Mouse (Mus musculus) hindbrain, embryonic 15.5 days (tissue): Measurements from ENCODE around the gene Nlk. TPM values are rescaled to one million over a fixed set of nuclear protein-coding genes. Genes with fewer than 3 reads are reported as not detected.

Experiments
- ATAC-seq: fragments of 200-750 bp; cut with Nextera tagmentation; 2 replicates; pipeline ENCODE4 v1.8.0; 2017; ENCODE audit warnings: low read depth, moderate number of reproducible peaks, moderate TSS enrichment; ENCODE audit not compliant: low FRiP score
- H3K27ac ChIP-seq: fragments of 300-500 bp; sonication (generic); replicated peaks from 2 replicates; pipeline ENCODE4 v1.5.1; 2015; ENCODE audit warnings: mild to moderate bottlenecking, inconsistent platforms
- H3K27me3 ChIP-seq: fragments of 300-500 bp; sonication (generic); 2 replicates; pipeline ENCODE4 v1.6.1; 2015; ENCODE audit warnings: control low read depth, inconsistent platforms
- H3K36me3 ChIP-seq: fragments of 300-500 bp; sonication (generic); 2 replicates; pipeline ENCODE4 v1.6.1; 2015; ENCODE audit warnings: control low read depth, inconsistent platforms
- H3K4me1 ChIP-seq: fragments of 300-500 bp; sonication (generic); replicated peaks from 2 replicates; pipeline ENCODE4 v1.6.1; 2015; ENCODE audit warnings: control low read depth, inconsistent platforms
- H3K4me2 ChIP-seq: fragments of 300-500 bp; sonication (generic); 2 replicates; pipeline ENCODE4 v1.6.1; 2015; ENCODE audit warnings: moderate library complexity, mild to moderate bottlenecking, inconsistent platforms
- H3K4me3 ChIP-seq: fragments of 300-500 bp; sonication (generic); 2 replicates; pipeline ENCODE4 v1.5.1; 2015; ENCODE audit warnings: mild to moderate bottlenecking, inconsistent platforms
- H3K9ac ChIP-seq: fragments of 300-500 bp; sonication (generic); 2 replicates; pipeline ENCODE4 v1.6.1; 2015; ENCODE audit warnings: inconsistent platforms
- H3K9me3 ChIP-seq: fragments of 300-500 bp; sonication (generic); 2 replicates; pipeline ENCODE4 v1.6.1; 2016; ENCODE audit warnings: control low read depth, inconsistent platforms
- WGBS: fragments of 180-500 bp; shearing (Covaris S2); methylation state at CpG from one replicate; pipeline ENCODE4 v1.1.7; 2015; 5-methylcytosine and 5-hydroxymethylcytosine counted together
- polyA plus RNA-seq: library from polyadenylated mRNA; unstranded; fragments of >200 nt; fragmentation: Nextera tagmentation; extraction: Ambion mirVana; gene quantifications from 2 replicates; pipeline ENCODE4 v1.2.1, GENCODE M21; 2015

Nlk gene
- polyA plus RNA-seq, 1 experiment from 2014 or later, result 22.4 TPM

DNA sequence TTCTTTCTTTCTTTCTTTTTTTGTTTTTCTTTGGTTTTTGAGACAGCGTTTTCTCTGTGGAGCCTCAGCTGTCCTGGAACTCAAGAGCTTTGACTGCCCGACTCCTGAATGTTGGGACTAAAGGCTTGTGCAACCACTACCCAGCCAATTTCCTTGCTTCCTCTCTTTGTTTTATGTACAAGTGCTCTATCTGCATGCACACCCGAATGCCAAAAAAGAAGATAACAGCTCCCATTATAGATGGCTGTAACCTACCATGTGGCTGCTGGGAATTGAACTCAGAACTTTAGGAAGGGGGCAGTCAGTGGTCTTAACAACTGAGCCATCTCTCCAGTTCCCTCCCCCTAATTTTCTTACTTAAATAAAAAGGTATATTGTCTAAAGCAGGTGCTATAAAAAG, 77.0 kb downstream of the Nlk start:
- ATAC-seq, result no peak
- WGBS, result 92% methylated on average over 3 of the region's 3 CpGs
- no peak overlapping the region for H3K4me3 ChIP-seq
- no peaks in the 10 kb centered on the region for H3K27me3 ChIP-seq
- H3K36me3 ChIP-seq, result 0 out of 2 replicates have a peak, but pooled peaks cover 3% of the 10 kb centered on the region
- H3K9me3 ChIP-seq, result no peaks in the 10 kb centered on the region
- H3K4me2 ChIP-seq, result no peak overlapping the region
- H3K27ac ChIP-seq, result no peak overlapping the region
- H3K9ac ChIP-seq, result no peak overlapping the region
- no peaks in the 10 kb centered on the region for H3K4me1 ChIP-seq

DNA sequence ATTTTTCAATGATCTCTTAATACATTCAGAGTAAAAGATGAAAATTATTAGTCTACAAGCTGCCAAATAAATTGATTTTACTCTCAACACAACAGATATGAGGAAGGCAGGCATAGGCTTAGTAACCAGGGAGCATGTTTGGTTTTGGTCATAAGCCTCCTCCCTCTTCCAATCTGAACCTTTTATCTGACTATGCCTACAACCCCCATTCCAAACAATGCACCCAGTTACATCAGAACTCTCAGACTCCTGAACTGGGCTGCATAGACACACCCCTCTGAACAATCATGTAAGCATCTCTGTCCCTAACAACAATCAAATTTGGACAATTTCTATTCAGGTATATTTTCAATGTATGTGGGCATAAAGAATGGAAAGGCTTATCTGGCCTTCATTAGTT, 85.9 kb downstream of the Nlk start:
- H3K27me3 ChIP-seq, result no peaks in the 10 kb centered on the region
- H3K27ac ChIP-seq, result no peak overlapping the region

DNA sequence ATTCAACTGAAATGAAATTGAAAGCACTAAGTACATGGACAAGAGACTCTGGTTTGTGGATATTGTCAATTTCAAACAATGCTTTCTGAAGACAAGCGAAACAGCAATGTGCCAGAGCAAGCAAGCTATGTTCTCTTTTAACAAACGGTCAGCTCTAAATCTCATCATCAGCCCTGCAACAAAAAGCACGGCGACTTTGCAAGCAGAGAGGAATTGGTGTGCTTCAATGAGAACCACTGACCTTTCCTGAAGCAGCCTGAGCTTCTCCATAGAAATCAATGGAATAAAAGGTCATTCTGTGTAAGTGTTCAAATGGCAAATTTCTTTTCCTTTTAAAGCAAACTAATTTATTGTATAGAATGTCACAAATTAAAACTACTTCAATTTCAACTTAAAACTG, 87.5 kb downstream of the Nlk start:
- Histone ChIP-seq H3K27ac (no peak overlapping the region), H3K27me3 (no peaks in the 10 kb centered on the region), H3K4me2 (no peak overlapping the region), H3K4me1 (no peaks in the 10 kb centered on the region), H3K9me3 (no peaks in the 10 kb centered on the region), H3K9ac (no peak overlapping the region), H3K36me3 (no peaks in the 10 kb centered on the region), H3K4me3 (no peak overlapping the region)
- no peak for ATAC-seq
- 77% methylated on average over 4 of the region's 4 CpGs for WGBS

More for the DNA sequence above, 85.9 kb downstream of the Nlk start:
- no peak for ATAC-seq
- Histone ChIP-seq H3K36me3 (no peaks in the 10 kb centered on the region), H3K9me3 (no peaks in the 10 kb centered on the region), H3K4me2 (no peak overlapping the region), H3K9ac (no peak overlapping the region), H3K4me3 (no peak overlapping the region), H3K4me1 (no peaks in the 10 kb centered on the region)

DNA sequence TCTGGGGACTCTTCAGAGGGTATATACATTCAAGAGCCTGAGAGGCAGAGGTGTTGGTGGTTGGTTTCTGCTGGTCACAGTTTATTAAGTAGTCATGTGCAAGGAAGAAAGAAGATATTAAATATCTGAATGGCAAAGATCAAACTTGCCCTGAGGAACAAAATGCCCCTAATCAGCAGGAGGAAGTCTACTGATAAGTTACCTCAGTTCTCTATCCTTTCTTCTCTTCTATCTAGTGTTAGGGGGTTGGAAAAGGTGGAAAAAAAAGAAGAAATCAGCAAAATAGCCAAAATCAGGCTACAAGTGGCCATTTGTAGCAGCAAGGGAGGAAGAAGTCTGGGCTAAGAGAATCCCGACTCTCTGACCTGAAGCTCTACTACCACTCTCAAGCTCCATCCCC, 92.3 kb downstream of the Nlk start:
- 90% methylated on average over 1 of the region's 1 CpGs for WGBS
- no peak overlapping the region for H3K27ac ChIP-seq
- no peak overlapping the region for H3K4me2 ChIP-seq
- no peak for ATAC-seq
- H3K9ac ChIP-seq, result no peak overlapping the region
- no peaks in the 10 kb centered on the region for H3K36me3 ChIP-seq
- peaks cover 3% of the 10 kb centered on the region; the same call in 1 of the 2 replicates for H3K4me1 ChIP-seq
- H3K27me3 ChIP-seq, result no peaks in the 10 kb centered on the region
- no peak overlapping the region for H3K4me3 ChIP-seq
- no peaks in the 10 kb centered on the region for H3K9me3 ChIP-seq

DNA sequence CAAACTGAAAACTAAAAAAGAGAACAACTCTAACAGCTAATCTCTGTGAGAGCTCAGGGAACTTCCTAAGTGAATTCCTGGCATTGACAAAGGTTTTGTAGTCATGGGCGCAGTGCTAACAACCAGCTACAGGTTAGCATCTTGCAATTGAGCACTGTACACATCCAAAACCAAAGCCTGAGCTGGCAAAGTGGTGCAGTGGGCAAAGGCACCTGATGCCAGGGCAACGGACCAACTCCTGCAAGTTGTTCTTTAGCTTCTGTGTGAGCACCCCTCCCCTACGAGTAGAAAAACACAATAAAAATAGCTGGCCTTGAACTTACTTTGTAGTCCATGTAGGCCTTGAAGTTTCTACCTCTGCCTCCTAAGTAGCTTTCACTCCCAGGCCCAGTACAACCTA, 94.4 kb downstream of the Nlk start:
- Histone ChIP-seq H3K27me3 (no peaks in the 10 kb centered on the region), H3K36me3 (no peaks in the 10 kb centered on the region; the same call in 1 of the 2 replicates), H3K4me1 (peaks cover 3% of the 10 kb centered on the region; the same call in 1 of the 2 replicates), H3K9ac (no peak overlapping the region), H3K9me3 (no peaks in the 10 kb centered on the region), H3K27ac (no peak overlapping the region), H3K4me3 (no peak overlapping the region), H3K4me2 (no peak overlapping the region)
- WGBS, result 87% methylated on average over 3 of the region's 3 CpGs
- ATAC-seq, result no peak

DNA sequence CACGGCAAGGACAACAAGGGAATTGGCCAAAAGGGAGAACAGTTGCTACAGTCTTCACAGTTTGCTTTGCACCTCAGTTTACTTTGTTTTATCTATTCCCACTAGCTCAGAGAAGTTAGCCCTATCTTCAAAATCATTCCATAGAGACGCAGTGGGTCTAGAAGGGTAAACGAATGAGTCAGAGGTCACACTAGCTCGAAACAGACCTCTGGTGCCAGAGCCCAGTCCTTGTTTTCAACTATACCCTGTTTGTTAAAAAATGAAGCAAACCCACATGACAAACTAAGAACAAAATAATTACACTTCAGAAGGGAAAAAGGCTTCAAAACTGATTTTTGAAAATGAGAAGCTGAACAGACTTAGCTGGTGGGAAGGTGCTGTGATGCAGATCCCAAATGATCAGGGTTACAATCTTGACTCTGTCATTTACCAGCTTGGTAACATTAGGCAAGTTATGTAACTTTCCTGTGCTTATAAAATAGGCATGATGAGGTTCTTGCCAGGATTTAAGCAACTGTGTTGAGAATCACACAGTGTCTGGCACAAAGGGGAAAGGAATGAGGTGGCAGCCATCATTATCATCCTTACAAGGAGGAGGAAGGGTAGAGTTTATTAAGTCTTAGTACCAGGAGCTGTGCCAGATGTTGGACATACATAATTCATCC, 96.1 kb downstream of the Nlk start:
- ATAC-seq, result no peak
- WGBS, result 84% methylated on average over 4 of the region's 4 CpGs

DNA sequence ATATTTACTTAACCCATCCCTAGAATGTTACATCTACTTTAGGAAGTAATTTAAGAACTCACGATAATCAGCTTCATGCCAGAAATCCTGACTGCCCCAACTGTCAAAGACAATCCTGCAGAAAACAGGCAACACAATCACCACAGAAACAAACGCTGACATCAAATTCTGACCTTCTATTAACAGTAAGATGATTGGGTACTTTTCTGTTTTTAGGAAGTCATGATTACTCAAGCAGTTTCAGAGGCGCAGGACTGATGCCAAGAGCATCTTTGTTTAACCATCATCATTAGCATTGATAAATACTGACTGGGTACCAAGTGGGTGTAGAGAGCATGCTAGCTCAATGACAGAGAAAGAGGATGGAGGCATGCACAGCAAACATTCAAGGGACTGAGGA, 96.7 kb downstream of the Nlk start:
- ATAC-seq, result no peak
- Histone ChIP-seq H3K4me2 (no peak overlapping the region), H3K9ac (no peak overlapping the region), H3K4me1 (peaks cover 11% of the 10 kb centered on the region), H3K36me3 (no peaks in the 10 kb centered on the region; the same call in 1 of the 2 replicates), H3K9me3 (no peaks in the 10 kb centered on the region), H3K27ac (no peak overlapping the region), H3K27me3 (no peaks in the 10 kb centered on the region), H3K4me3 (no peak overlapping the region)
- 83% methylated on average over 3 of the region's 3 CpGs for WGBS

More for the DNA sequence above, 96.1 kb downstream of the Nlk start:
- H3K4me1 ChIP-seq, result peaks cover 11% of the 10 kb centered on the region
- H3K36me3 ChIP-seq, result no peaks in the 10 kb centered on the region; the same call in 1 of the 2 replicates
- no peak overlapping the region for H3K4me2 ChIP-seq
- no peak overlapping the region for H3K4me3 ChIP-seq
- H3K9ac ChIP-seq, result no peak overlapping the region
- no peak overlapping the region for H3K27ac ChIP-seq
- no peaks in the 10 kb centered on the region for H3K9me3 ChIP-seq
- no peaks in the 10 kb centered on the region for H3K27me3 ChIP-seq

DNA sequence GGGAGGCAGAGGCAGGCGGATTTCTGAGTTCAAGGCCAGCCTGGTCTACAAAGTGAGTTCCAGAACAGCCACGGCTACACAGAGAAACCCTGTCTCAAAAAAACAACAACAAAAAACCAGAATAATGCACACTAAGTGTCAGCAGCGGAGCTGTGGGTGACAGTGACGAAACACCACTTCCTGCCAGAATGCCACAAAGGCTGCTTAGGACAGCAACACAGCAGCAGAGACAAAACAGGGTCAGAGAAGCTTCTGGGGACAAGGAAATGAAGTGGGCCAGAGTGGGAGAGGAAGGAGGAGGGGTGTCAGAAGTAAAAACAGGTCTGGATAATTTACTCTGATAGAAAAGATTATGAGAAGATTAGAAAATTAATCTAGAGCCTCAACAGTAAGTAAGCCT, 97.1 kb downstream of the Nlk start:
- 71% methylated on average over 4 of the region's 4 CpGs for WGBS
- Histone ChIP-seq H3K4me2 (no peak overlapping the region), H3K9ac (no peak overlapping the region), H3K4me1 (peaks cover 11% of the 10 kb centered on the region), H3K27ac (no peak overlapping the region), H3K27me3 (no peaks in the 10 kb centered on the region), H3K36me3 (no peaks in the 10 kb centered on the region; the same call in 1 of the 2 replicates), H3K9me3 (no peaks in the 10 kb centered on the region), H3K4me3 (no peak overlapping the region)
- no peak for ATAC-seq

DNA sequence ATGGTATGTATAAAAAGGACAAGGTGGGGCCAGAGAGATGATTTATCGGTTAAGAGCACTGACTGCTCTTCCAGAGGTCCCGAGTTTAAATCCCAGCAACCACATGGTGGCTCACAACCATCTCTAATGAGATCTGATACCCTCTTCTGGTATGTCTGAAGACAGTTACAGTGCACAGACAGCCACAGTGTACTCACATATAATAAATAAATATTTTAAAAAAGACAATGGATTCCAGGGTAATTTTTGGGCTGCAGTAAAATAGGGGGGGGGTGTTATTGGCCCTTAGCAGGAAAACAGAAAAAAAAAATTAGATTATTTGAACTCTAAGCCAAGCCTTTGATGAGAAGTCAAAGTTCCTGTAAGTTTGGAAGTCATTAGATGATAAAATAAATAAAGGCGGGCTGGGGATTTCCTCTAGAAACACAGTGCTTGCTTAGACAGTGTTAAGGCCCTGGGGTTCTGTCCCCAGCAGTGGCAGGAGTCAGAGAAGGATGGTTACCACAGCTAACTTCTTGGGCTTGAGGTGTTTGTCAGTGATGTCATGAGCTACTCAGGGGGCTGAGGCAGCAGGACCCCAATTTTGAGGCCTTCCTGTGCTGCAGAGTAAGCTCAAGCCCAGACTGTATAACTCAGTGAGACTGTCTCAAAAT, 98.3 kb downstream of the Nlk start:
- H3K9me3 ChIP-seq, result no peaks in the 10 kb centered on the region
- H3K4me1 ChIP-seq, result peaks cover 11% of the 10 kb centered on the region
- no peak overlapping the region for H3K4me3 ChIP-seq
- no peaks in the 10 kb centered on the region for H3K27me3 ChIP-seq
- ATAC-seq, result no peak
- WGBS, result 76% methylated on average over 3 of the region's 3 CpGs
- no peak overlapping the region for H3K9ac ChIP-seq
- no peak overlapping the region for H3K4me2 ChIP-seq
- H3K36me3 ChIP-seq, result no peaks in the 10 kb centered on the region; the same call in 1 of the 2 replicates
- H3K27ac ChIP-seq, result no peak overlapping the region

DNA sequence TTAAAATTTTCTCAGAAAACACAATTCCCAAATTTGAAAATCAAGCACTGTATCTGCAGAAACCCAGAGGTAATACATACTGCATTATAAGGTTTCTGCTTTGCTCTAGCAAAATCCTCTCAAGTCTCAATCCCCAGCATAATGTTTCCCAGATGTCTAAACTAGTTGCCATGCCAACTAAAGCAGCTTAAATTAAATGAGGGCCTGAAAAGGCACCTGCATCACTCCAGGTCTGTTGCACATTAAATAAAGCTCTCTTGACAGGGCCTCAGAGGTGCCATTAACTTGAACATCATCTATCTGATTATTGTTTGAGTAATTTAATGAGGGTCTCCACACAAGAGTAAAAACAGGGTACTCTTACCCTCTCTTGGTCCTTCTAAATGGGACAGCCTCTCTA, 100.4 kb downstream of the Nlk start:
- Histone ChIP-seq H3K36me3 (peaks cover 2% of the 10 kb centered on the region; the same call in 1 of the 2 replicates), H3K4me2 (no peak overlapping the region), H3K4me3 (no peak overlapping the region), H3K9me3 (no peaks in the 10 kb centered on the region), H3K9ac (no peak overlapping the region), H3K27ac (peak overlapping the region; percentile 34; the same call in 1 of the 2 replicates), H3K4me1 (peaks cover 11% of the 10 kb centered on the region; the same call in 1 of the 2 replicates), H3K27me3 (no peaks in the 10 kb centered on the region)
- ATAC-seq, result no peak

DNA sequence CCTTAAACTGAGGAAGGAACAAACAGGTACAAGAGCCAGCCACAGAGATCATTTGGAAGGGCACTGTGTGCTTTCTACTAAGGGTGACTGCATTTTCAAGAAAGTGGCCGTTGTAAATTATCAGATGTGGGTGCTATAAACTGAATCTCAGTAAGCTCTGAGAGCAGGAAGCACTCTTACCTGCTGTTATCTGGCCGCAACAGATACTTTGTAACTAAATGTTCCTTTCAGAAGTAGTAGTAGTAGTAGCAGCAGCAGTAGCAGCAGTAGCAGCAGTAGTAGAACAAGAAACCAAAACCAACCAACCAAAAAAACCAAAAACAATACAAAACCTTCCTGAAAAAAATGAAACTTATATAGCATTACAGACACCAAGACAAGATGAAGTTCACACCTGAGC, 101.4 kb downstream of the Nlk start:
- Histone ChIP-seq H3K9ac (no peak overlapping the region), H3K4me1 (peaks cover 11% of the 10 kb centered on the region; the same call in 1 of the 2 replicates), H3K4me2 (no peak overlapping the region), H3K9me3 (no peaks in the 10 kb centered on the region), H3K36me3 (peaks cover 2% of the 10 kb centered on the region; the same call in 1 of the 2 replicates), H3K27me3 (no peaks in the 10 kb centered on the region), H3K27ac (no peak overlapping the region), H3K4me3 (no peak overlapping the region)
- ATAC-seq, result no peak
- 97% methylated on average over 2 of the region's 2 CpGs for WGBS

DNA sequence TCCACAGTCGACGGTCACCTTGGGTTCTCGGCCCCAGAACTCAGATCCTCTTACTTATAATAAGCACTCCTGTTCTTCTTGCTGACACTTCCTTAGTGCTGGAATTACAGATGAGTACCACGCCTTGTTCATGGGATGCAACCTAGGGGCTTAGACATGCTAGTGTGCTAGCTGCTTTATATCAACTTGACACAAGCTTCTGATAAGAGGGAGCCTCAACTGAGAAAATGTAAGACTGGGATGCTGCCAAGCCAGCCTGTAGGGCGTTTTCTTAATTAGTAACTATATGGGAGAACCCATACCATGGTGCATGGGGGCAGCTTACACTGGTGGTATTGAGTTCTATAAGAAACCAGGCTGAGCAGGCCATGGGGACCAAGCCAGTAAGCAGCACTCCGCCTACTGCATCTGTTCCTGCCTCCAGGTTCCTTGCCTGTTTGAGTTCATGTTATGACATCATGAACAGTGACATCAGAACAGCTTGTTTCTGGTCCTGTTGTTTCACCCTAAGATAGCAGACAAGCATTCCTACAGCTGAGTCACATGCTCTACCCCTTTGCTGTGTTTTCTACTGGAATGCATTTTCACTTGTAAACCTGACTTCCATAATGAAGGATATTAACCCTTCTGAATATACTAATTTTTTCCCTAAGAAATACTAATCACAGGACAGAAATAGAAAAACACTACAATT, 102.8 kb downstream of the Nlk start:
- H3K9me3 ChIP-seq, result no peaks in the 10 kb centered on the region
- no peak overlapping the region for H3K4me3 ChIP-seq
- peaks cover 2% of the 10 kb centered on the region; the same call in 1 of the 2 replicates for H3K36me3 ChIP-seq
- H3K27me3 ChIP-seq, result no peaks in the 10 kb centered on the region
- no peak overlapping the region for H3K27ac ChIP-seq
- no peak overlapping the region for H3K4me2 ChIP-seq
- no peak overlapping the region for H3K9ac ChIP-seq
- no peak for ATAC-seq
- 91% methylated on average over 6 of the region's 6 CpGs for WGBS
- peaks cover 8% of the 10 kb centered on the region; the same call in 1 of the 2 replicates for H3K4me1 ChIP-seq
